Mouse (Mus musculus): Measurements from ENCODE around the gene Mrps7.

DNA sequence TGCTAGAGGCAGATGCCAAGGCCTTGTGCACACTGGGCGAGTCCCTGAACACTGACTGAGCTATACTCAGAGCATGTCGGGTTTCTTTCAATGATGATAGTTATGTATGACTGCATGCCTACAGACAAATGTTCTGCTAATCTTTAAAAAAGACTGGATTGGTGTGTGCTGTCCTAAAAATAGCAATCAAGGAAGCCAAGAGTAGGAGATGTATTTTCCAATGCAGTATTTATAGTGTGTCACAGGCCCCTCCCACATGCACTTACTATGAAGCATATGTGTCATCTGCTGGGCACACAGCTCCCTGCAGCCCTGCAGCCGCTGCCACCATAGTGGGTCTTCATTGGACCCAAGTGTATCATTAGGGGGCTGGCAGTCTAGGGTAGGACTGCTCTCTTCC lies 49.5 kb downstream of the Mrps7 start:
- TF ChIP-seq TBP (IDR thresholded peaks at IDR 0.05; ENCODE audit: low read depth, low read length) (no peak), JUND (IDR thresholded peaks at IDR 0.05; ENCODE audit: low read depth, low read length) (no peak), CTCF (IDR thresholded peaks at IDR 0.05 in 2 of 3, conservative IDR thresholded peaks at IDR 0.05 in 1 of 3; ENCODE audit: control insufficient read depth in 1 of 3, insufficient read depth in 1 of 3, low read depth in 2 of 3, low read length in 3 of 3, poor library complexity in 1 of 3, severe bottlenecking in 1 of 3) (no peak), ELF1 (IDR thresholded peaks at IDR 0.05; ENCODE audit: low read depth, low read length) (no peak), POLR2A (IDR thresholded peaks at IDR 0.05; ENCODE audit: control insufficient read depth in 1 of 2, insufficient read depth in 1 of 2, low read depth in 1 of 2, low read length in 2 of 2, poor library complexity in 1 of 2) (no peak), EP300 (IDR thresholded peaks at IDR 0.05; ENCODE audit: low read depth in 1 of 2, low read length in 2 of 2) (no peak), GATA1 (IDR thresholded peaks at IDR 0.05; ENCODE audit: low read depth, low read length) (no peak), CHD1 (IDR thresholded peaks at IDR 0.05; ENCODE audit: low read depth, low read length) (no peak), ZKSCAN1 (IDR thresholded peaks at IDR 0.05; ENCODE audit: low read depth, low read length) (no peak), MAZ (IDR thresholded peaks at IDR 0.05; ENCODE audit: low read depth, low read length) (no peak), NELFE (IDR thresholded peaks at IDR 0.05; ENCODE audit: low read depth, low read length) (no peak), MAX (IDR thresholded peaks at IDR 0.05; ENCODE audit: low read length) (no peak)

All from MEL (cell line).